Mouse (Mus musculus) C2C12 (cell line): ENCODE measurements around the gene Eif4e.

Experiments used
- CEBPB ChIP-seq: IDR thresholded peaks from one replicate; pipeline ENCODE4 v1.6.1; 2011; ENCODE audit warnings: low read depth, mild to moderate bottlenecking, control low read depth, moderate library complexity
- CTCF ChIP-seq: IDR thresholded peaks from one replicate; pipeline ENCODE4 v1.5.1; 2011; ENCODE audit not compliant: control insufficient read depth, insufficient read depth, insufficient read length
- FOSL1 ChIP-seq: IDR thresholded peaks from one replicate; pipeline ENCODE4 v1.8.0; 2011; ENCODE audit warnings: mild to moderate bottlenecking, low read length; ENCODE audit not compliant: poor library complexity, insufficient read depth, severe bottlenecking
- MAX ChIP-seq: IDR thresholded peaks from one replicate; pipeline ENCODE4 v1.6.1; 2011; ENCODE audit warnings: mild to moderate bottlenecking, control low read depth

GRCm38 (mm10) chr3:138506749-138507148 lies 19.2 kb upstream of the Eif4e start:
- no peak for TF ChIP-seq MAX
- no peak for TF ChIP-seq CTCF
- TF ChIP-seq FOSL1 = no peak
- no peak for TF ChIP-seq CEBPB
